Mouse (Mus musculus) hindbrain, embryonic 14.5 days (tissue): ENCODE results near the gene Cadm1. TPM values are rescaled to one million over a fixed set of nuclear protein-coding genes. Genes with fewer than 3 reads are reported as not detected.
A peak's percentile ranks its signal among the peaks of the same experiment; 100 is the strongest.

Source experiments
- ATAC-seq: fragments of 200-750 bp; cut with Nextera tagmentation; 2 replicates; pipeline ENCODE4 v1.8.0; 2017; ENCODE audit warnings: moderate number of reproducible peaks, mild to moderate bottlenecking, moderate TSS enrichment, moderate library complexity; ENCODE audit not compliant: low FRiP score
- DNase-seq: peaks from one replicate; pipeline ENCODE4 v3.0.0-alpha.2; 2015; ENCODE audit warnings: low spot score
- H3K27ac ChIP-seq: fragments of 300-500 bp; sonication (generic); 2 replicates; pipeline ENCODE4 v1.5.1; 2014; ENCODE audit warnings: mild to moderate bottlenecking, moderate library complexity
- H3K27me3 ChIP-seq: fragments of 300-500 bp; sonication (generic); 2 replicates; pipeline ENCODE4 v1.6.1; 2014; ENCODE audit warnings: mild to moderate bottlenecking, low read length, mixed read lengths; ENCODE audit not compliant: control insufficient read depth, insufficient read depth
- H3K36me3 ChIP-seq: fragments of 300-500 bp; sonication (generic); replicated peaks from 2 replicates; pipeline ENCODE4 v1.6.1; 2014; ENCODE audit not compliant: control insufficient read depth, insufficient read depth
- H3K4me1 ChIP-seq: fragments of 300-500 bp; sonication (generic); replicated peaks from 2 replicates; pipeline ENCODE4 v1.6.1; 2014; ENCODE audit warnings: antibody characterized with exemption, low read length, mixed read lengths; ENCODE audit not compliant: control insufficient read depth, insufficient read depth
- H3K4me2 ChIP-seq: fragments of 300-500 bp; sonication (generic); replicated peaks from 2 replicates; pipeline ENCODE4 v1.6.1; 2014; ENCODE audit warnings: mild to moderate bottlenecking, moderate library complexity
- H3K4me3 ChIP-seq: fragments of 300-500 bp; sonication (generic); replicated peaks from 2 replicates; pipeline ENCODE4 v1.5.1; 2014; ENCODE audit warnings: mild to moderate bottlenecking, low read length
- H3K9ac ChIP-seq: fragments of 300-500 bp; sonication (generic); 2 replicates; pipeline ENCODE4 v1.6.1; 2014
- H3K9me3 ChIP-seq: fragments of 300-500 bp; sonication (generic); 2 replicates; pipeline ENCODE4 v1.6.1; 2016; ENCODE audit warnings: low read length; ENCODE audit not compliant: control insufficient read depth
- WGBS: fragments of 180-500 bp; shearing (Covaris S2); extraction: QIAGEN DNeasy Blood & Tissue Kit; methylation state at CpG from one replicate; pipeline ENCODE4 v1.1.7; 2014; 5-methylcytosine and 5-hydroxymethylcytosine counted together
- polyA plus RNA-seq: library from polyadenylated mRNA; unstranded; fragments of >200 nt; fragmentation: Nextera tagmentation; extraction: Ambion mirVana; gene quantifications from 2 replicates; pipeline ENCODE4 v1.2.1, GENCODE M21; 2014

Cadm1 gene
- polyA plus RNA-seq, 1 experiment from 2014 or later: 180 TPM

DNA sequence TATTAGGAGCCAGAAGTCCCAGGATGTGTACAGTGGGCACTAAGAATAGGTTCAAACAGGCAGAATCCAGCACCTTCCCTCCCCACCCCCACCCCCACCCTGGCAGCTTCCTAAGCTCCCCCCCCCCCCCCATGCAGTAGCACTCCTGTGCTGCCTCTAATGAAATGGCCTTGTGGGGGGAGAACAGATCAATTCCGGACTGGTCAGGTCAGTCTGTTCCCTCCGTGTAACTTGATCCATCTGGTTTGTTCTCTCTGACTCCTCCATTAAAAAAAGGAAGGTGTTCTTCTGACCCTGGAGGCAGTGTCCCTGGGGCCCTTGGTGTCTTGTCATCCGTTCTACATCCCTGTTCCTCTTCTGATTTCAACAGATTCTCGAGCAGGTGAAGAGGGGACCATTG is 317.8 kb downstream of the Cadm1 start:
- Histone ChIP-seq H3K36me3 (no peaks in the 10 kb centered on the region), H3K4me1 (peaks cover 20% of the 10 kb centered on the region), H3K4me2 (no peak overlapping the region), H3K9me3 (no peaks in the 10 kb centered on the region), H3K27me3 (no peaks in the 10 kb centered on the region), H3K4me3 (no peak overlapping the region), H3K9ac (no peak overlapping the region), H3K27ac (no peak overlapping the region)
- ATAC-seq (no peak), DNase-seq (no peak)
- 14% methylated on average over 4 of the region's 4 CpGs for WGBS

GRCm38 (mm10) chr9:47848745-47849144 is 318.8 kb downstream of the Cadm1 start:
- Histone ChIP-seq H3K36me3 (no peaks in the 10 kb centered on the region), H3K4me1 (peaks cover 20% of the 10 kb centered on the region), H3K27ac (0 out of 2 replicates have a peak overlapping the region, but pooled peaks have one; percentile 11), H3K27me3 (no peaks in the 10 kb centered on the region), H3K9ac (peak overlapping the region; percentile 1; the same call in 1 of the 2 replicates), H3K4me2 (no peak overlapping the region), H3K4me3 (no peak overlapping the region), H3K9me3 (no peaks in the 10 kb centered on the region)
- ATAC-seq (no peak), DNase-seq (no peak)
- 17% methylated on average over 5 of the region's 5 CpGs for WGBS

- DNase-seq (no peak), ATAC-seq (no peak)
- Histone ChIP-seq H3K27ac (no peak overlapping the region), H3K4me3 (no peak overlapping the region), H3K9me3 (no peaks in the 10 kb centered on the region), H3K27me3 (no peaks in the 10 kb centered on the region), H3K4me1 (peaks cover 22% of the 10 kb centered on the region), H3K9ac (no peak overlapping the region), H3K4me2 (no peak overlapping the region), H3K36me3 (no peaks in the 10 kb centered on the region)
- WGBS: 80% methylated on average over 8 of the region's 8 CpGs
Observed at GRCm38 (mm10) chr9:47856311-47856710, 326.3 kb downstream of the Cadm1 start.

- H3K4me3 ChIP-seq: no peak overlapping the region
Observed at GRCm38 (mm10) chr9:47857235-47857634, 327.3 kb downstream of the Cadm1 start.

DNA sequence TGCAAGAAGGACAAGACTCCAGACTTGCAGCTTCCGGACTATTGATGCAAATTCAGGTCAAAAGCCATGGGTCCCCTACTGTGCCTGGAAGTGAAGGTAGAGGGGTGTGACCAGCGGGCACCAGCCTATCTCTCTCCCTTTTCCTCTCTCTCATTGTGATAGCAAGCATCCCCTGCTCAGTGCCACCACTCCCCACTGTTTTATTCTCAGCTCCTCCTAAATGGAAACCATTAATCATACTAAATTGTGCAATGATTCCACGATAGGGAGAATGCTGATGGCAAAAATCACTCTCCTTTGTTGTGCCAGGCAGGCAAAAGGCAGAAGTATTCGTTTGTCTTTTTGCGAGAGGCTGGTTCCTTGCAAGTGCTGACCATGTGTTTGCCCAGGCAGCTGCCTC is 328.2 kb downstream of the Cadm1 start:
- peaks cover 22% of the 10 kb centered on the region for H3K4me1 ChIP-seq
- H3K4me2 ChIP-seq: no peak overlapping the region
- peak overlapping the region; percentile 74; the same call in 1 of the 2 replicates for H3K27ac ChIP-seq
- ATAC-seq: no peak
- no peak for DNase-seq
- no peaks in the 10 kb centered on the region for H3K27me3 ChIP-seq
- H3K4me3 ChIP-seq: no peak overlapping the region
- H3K36me3 ChIP-seq: no peaks in the 10 kb centered on the region
- WGBS: 34% methylated on average over 5 of the region's 5 CpGs
- no peak overlapping the region for H3K9ac ChIP-seq
- no peaks in the 10 kb centered on the region for H3K9me3 ChIP-seq

More at GRCm38 (mm10) chr9:47857235-47857634, 327.3 kb downstream of the Cadm1 start:
- peaks cover 22% of the 10 kb centered on the region for H3K4me1 ChIP-seq
- DNase-seq (no peak), ATAC-seq (no peak)
- WGBS: 73% methylated on average over 7 of the region's 7 CpGs
- H3K4me2 ChIP-seq: no peak overlapping the region
- H3K36me3 ChIP-seq: no peaks in the 10 kb centered on the region
- no peak overlapping the region for H3K9ac ChIP-seq
- no peak overlapping the region for H3K27ac ChIP-seq
- no peaks in the 10 kb centered on the region for H3K27me3 ChIP-seq
- no peaks in the 10 kb centered on the region for H3K9me3 ChIP-seq

DNA sequence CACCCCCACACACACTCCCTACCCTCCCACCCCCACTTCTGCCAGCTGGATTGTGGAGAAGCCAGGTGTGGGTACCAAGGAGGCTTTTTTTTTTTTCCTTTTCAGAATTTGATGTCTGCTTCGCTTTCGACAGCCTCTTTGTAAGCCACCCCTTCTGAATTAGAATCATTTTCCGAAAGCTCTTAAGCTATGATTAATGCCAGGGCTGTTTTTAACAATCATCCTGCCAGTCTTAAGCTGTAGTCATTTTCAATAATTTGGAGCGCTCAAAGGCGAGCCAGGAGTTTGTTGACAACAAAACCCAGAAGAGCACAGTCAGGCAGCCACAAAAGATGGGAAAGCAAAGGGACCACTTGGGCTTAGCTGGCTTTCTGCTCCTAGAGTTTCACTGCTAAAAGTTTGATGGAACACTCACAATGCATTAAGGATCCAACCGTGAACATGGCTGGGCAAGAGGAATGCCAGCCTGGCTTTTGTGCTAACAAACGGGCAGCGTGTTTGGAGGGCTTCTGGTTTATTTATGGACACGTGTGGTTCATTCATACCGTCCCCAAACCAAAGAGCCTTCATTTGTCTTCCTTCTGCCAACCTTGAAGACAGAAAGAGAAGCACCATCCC is 328.9 kb downstream of the Cadm1 start:
- Histone ChIP-seq H3K4me2 (no peak overlapping the region), H3K9ac (no peak overlapping the region), H3K36me3 (no peaks in the 10 kb centered on the region), H3K27ac (peak overlapping the region; percentile 74; the same call in 1 of the 2 replicates), H3K4me3 (no peak overlapping the region), H3K4me1 (peaks cover 22% of the 10 kb centered on the region), H3K9me3 (no peaks in the 10 kb centered on the region), H3K27me3 (no peaks in the 10 kb centered on the region)
- 50% methylated on average over 10 of the region's 10 CpGs for WGBS
- ATAC-seq (no peak), DNase-seq (no peak)

DNA sequence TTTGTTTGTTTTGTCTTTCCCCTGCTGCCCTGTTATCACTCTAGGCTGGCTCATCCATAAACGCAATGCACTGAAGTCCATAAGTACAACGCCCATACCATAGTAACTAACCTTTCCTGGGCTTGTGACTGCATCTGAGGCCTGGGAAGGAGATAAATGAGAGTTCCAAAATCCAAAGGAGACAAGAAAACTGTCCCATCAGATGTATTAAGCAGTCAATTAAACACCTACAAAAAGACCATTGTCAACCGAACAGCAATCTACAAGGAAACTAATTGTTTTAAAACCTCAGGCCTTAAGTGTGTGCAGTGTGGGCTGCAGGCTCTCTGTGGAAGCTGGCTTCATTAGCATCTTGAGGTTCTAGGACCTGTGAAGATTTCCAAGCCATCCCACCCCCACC is 331.0 kb downstream of the Cadm1 start:
- 82% methylated on average over 3 of the region's 3 CpGs for WGBS
- DNase-seq: no peak
- H3K27me3 ChIP-seq: no peaks in the 10 kb centered on the region
- no peak overlapping the region for H3K4me2 ChIP-seq
- H3K4me3 ChIP-seq: no peak overlapping the region
- no peaks in the 10 kb centered on the region for H3K9me3 ChIP-seq
- peaks cover 25% of the 10 kb centered on the region for H3K4me1 ChIP-seq
- H3K36me3 ChIP-seq: no peaks in the 10 kb centered on the region
- no peak overlapping the region for H3K27ac ChIP-seq
- no peak for ATAC-seq
- no peak overlapping the region for H3K9ac ChIP-seq

GRCm38 (mm10) chr9:47861783-47862182 is 331.8 kb downstream of the Cadm1 start:
- Histone ChIP-seq H3K36me3 (no peaks in the 10 kb centered on the region), H3K27me3 (no peaks in the 10 kb centered on the region), H3K27ac (no peak overlapping the region), H3K4me2 (no peak overlapping the region), H3K4me1 (peaks cover 25% of the 10 kb centered on the region), H3K9me3 (no peaks in the 10 kb centered on the region), H3K9ac (no peak overlapping the region), H3K4me3 (no peak overlapping the region)
- WGBS: 44% methylated on average over 2 of the region's 2 CpGs
- ATAC-seq (no peak), DNase-seq (no peak)

- H3K9ac ChIP-seq: no peak overlapping the region
- H3K27ac ChIP-seq: no peak overlapping the region
- DNase-seq (no peak), ATAC-seq (no peak)
- H3K9me3 ChIP-seq: no peaks in the 10 kb centered on the region
- no peak overlapping the region for H3K4me2 ChIP-seq
- no peaks in the 10 kb centered on the region for H3K36me3 ChIP-seq
- no peak overlapping the region for H3K4me3 ChIP-seq
- 58% methylated on average over 1 of the region's 1 CpGs for WGBS
- H3K27me3 ChIP-seq: no peaks in the 10 kb centered on the region
- H3K4me1 ChIP-seq: peaks cover 3% of the 10 kb centered on the region; the same call in 1 of the 2 replicates
Observed at GRCm38 (mm10) chr9:47866001-47866400, 336.0 kb downstream of the Cadm1 start.

GRCm38 (mm10) chr9:47867474-47867873 is 337.5 kb downstream of the Cadm1 start:
- no peaks in the 10 kb centered on the region for H3K27me3 ChIP-seq
- 70% methylated on average over 7 of the region's 7 CpGs for WGBS
- no peaks in the 10 kb centered on the region for H3K9me3 ChIP-seq
- no peak overlapping the region for H3K9ac ChIP-seq
- no peaks in the 10 kb centered on the region for H3K36me3 ChIP-seq
- ATAC-seq: no peak
- H3K4me3 ChIP-seq: no peak overlapping the region
- H3K27ac ChIP-seq: no peak overlapping the region
- H3K4me2 ChIP-seq: no peak overlapping the region
- peaks cover 3% of the 10 kb centered on the region; the same call in 1 of the 2 replicates for H3K4me1 ChIP-seq
- no peak for DNase-seq
